Mouse (Mus musculus): ENCODE data around the gene Rasgrf1.

The Rasgrf1 gene

DNA sequence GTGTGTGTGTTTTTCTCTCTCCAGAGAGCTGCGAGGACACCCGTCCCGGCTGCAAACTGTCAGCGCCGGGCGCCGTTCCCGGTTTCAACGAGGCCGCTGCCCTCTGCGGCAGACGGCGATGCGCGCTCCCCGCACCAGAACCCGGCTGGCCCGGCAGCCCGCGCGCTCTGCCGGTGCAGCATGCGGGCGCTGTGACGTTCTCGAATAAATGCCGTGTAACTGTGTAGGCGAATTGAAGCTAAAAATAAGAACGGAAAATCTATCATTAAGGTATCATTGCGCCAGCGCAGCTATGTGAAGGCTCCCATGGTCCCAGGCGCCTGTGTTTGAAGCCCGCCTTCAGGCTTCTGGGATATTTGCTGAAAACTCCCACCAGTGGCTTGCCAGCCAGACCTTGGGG lies 1.1 kb upstream of the Rasgrf1 start:
- no peak for DNase-seq

DNA sequence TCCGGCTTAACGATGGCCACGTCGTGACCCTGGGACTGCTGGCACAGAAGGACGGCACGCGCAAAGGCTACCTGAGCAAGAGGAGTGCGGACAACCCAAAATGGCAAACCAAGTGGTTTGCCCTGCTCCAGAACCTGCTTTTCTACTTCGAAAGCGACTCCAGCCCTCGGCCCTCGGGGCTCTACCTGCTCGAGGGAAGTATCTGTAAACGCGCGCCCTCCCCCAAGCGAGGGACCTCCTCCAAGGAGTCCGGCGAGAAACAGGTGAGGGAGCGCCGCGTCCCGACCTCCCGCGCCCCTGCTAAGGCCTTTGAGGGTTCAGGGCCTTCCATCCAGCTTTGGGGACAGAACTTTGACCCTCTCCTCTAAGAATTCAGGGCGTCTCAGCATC lies 298 bp downstream of the Rasgrf1 start:
- no peak for DNase-seq

DNA sequence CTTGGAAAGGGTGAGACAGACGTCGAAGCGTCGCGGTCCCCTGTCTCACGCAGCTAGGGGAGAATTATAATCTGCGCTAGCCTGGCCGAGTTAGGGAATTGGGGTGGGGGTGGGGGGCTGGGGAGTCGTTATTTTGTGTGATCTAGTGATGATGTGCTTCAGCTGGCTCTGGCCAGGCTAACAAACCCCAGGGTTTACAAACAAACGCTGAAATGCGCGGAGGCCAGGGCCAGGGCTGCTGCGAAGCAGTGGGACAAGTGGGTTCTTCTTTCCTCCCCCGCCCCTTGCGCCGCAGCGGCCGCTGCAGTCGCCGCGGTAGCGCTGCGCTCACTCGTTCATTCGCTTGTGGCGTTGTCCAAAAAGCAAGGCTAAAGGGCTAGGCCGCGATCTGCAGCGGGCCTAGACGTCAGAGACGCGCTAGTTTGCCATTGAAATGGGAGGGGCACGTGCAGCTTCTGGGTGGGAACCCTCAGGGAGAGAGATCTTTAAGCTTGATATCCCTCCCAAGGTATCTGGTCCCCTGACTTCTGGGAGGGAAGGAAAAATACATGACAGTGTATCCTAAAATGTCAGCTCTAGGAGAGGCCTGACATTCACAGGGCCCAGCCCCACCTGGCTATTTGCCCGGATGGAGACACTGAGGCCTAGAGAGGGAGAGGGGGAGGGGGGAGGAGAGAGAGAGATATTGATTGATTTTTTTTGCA lies 1.2 kb downstream of the Rasgrf1 start:
- no peak for DNase-seq

DNA sequence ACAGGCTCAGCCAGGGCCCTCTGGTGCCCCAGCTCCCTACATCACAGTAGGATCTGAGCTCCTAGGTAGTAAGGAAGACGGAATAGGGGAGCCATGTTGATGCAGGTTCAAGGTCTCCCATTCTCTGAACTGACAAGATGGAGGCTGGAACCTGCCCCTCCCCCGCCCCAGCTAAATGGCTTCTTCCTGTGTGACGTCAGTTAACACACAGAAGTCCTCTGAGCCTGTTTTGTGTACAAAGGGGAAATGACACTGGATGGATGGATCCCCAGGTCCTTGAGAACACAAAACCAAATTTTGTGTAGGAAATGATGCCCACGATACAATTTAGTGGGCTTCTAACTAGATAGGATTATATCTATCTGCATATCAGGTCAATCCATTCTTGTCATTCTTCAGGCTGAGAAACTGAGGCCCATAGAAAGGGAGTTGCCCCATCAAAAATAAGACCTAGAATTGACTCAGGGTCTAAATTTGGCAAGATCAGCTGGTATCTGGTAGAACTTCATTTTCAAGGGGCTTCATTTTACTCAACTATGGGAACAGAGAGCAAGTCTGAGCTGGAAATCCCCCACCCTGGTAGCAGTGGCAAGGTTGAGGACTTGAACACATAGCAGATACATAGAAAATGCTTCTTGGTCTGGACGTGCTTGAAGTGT lies 2.3 kb downstream of the Rasgrf1 start:
- no peak for DNase-seq

DNA sequence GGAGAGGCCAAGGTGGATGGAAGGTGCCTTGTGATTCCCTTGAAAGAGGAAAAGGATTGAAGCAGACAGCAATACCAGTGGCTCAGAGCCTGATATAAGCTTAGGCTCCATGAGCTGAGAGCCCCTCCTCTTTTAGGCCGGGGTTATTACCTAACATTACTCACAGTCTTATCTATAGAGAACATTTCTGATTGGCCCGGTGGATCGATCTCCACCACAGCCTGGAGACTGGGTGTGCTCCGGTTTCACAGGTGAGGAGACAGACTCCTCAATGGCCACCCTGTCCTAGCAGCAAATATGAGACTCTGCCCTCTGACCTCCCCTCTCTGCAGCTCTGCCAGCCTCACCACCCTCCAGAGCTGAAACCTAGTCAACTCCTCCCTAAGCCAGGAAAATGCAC lies 3.4 kb downstream of the Rasgrf1 start:
- no peak for DNase-seq

DNA sequence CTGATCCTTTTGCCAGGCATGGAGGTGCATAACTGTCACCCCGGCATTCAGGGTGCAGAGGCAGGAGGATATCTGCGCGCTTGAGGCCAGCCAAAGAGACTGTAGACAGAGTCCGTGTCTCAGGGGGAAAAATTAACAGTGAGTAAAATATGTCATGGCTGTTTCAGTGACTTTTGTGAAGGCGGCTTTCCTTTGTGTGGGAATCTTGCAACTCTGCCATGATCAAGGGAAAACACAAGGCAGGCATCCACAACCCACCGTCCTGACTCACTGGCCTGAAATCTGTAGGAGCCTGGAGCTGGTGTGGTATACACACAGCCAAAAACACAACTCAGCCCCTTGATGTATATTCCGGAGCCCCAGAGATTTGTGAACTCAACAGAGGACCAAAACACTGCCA lies 6.8 kb downstream of the Rasgrf1 start:
- no peak for DNase-seq

DNA sequence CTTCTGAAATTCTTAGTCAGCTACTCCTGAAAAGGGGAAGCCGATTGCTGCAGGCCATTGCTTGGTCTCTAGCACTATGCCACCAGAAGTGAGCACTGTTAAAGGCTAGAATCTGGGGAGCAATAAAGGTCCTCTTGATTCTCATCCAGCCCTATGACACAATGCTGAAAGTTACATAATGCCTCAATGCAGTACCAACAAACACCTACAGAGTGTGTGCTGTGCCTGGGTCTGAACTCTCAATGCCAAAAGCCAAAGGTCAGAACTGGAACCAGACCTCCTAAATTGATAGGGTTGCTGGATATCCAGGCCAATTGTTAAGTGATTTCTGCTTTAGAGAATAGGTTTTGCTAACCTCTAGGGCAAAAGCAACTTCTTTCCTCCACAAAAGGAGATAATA lies 7.7 kb downstream of the Rasgrf1 start:
- no peak for DNase-seq

DNA sequence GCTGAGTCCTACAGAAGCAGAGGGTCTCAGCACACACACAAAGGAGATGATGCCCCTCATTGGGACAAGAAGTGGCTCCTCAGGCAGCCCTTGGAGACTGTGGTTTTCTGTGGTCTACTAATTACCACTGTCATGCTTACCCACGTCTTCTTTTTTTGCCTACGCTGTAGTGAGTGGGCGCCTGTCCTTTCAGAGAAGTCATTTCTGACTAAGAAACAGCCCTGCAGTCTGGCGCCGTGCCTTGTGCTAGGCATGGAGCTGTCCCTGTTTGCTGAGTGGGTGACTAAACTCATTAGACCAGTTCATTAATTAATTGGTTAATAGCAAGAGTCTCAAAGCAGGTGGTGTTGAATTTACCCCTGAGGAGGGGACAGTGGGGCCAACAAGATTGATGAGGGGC lies 9.1 kb downstream of the Rasgrf1 start:
- no peak for DNase-seq

DNA sequence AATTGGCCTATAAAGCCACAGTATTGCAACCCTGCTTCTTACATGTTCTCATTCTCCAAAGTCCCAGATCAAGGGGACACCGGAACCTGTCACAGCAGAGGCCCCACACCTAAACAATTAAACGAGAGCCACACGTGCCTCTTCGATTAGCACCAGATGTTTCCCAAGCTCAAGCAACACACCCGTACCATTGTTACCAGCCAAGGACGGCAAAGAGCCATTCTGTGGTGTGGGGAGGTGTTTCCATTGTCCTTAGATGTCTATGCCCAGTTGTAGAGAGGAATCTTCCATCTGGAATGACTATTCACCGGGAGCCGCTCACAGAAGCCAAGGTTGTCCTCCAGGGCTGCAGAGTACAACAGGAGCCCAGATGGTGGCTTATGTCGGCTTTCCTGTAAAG lies 11.4 kb downstream of the Rasgrf1 start:
- DNase-seq, result no peak

DNA sequence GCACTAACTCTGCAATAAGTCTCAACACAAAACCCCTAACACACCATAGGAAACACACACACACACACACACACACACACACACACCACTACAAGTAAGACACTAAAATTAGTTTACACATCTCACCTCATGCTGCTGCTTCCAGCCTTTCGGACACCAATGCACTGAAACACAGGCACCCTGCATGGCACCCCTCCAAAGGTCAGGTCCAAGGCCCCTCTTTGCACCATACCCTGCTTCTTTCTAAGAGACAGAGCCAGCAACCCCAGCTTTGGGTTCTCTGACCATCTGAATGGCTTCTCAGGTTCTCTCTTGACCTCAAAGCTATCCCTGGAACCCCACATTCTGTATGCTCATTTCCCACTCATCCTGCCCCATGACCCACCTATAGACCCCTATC lies 13.0 kb downstream of the Rasgrf1 start:
- DNase-seq, result no peak

DNA sequence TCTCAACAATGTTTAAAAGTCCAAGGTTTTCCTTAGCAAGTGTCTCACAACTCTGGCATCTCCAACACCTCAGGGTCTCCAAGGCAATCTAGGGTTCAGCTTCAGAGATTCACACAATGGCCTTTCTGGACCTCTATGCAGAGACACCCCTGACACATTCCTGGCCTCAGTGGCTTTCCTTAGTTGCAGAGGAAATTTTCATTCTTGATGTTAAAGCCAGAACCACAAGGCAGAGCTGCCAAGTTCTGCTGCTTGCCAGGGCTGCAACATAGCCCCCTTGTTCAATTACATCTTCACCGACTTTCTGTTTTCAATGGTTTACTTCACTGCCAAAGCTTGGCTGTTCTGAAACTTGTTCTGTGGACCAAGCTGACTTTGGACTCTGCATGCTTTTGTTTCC lies 15.1 kb downstream of the Rasgrf1 start:
- no peak for DNase-seq

DNA sequence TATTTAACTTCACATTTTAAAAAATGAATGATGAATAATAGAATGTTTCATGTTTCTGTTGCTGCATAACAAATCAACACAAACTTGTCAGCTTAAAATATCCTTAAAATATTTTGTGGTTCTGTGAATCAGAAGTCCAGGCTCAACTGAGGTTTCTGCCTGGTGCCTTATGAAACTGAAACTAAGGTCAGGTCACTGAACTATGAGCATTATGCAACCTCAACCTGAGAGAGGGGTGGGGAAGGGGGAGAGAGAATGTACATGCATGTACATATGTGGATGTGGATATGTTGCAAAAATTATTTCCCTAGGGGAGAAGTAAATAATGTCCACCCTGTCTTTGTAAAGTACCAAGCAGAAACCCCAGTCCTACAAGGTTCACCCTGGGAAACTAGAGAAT lies 18.8 kb downstream of the Rasgrf1 start:
- DNase-seq, result no peak

DNA sequence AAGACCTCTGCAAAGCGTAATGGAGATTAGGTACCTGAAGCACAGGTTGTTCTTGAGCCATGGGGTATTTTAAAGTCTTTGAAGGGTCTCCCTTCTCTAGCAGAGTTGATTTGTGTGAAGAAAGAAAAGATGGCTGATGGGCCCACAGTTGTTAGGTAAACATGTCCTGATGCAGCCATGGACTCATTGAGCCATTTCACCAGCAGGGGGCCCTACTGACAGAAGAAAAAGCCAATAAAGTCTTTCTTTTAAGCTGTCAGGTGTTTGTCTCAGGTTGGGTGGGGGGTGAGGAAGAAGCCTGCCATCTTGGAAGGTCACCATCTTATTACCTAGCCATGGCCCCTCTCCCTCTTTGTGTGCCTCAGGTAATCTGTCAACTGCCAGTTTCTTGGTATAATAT lies 30.7 kb downstream of the Rasgrf1 start:
- DNase-seq, result no peak

DNA sequence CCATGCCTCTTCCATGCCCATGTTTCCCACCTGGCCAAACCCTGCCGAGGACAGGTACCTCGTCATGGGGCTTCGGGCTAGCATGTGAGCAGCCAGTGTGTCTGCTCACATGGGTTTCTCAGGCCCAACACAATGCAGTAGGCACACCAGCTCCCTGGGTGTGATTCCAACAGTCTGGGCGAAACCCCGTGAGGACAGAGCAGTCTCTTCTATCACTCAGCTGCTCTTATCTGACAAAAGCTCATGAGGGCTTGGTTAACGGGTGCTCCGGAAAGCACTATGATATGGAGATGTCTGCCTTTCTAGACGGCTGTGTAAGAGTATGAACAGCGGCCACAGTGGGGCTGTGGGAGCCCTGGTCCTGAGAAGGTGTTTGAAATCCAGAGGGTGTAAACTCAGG lies 37.1 kb downstream of the Rasgrf1 start:
- DNase-seq, result no peak

DNA sequence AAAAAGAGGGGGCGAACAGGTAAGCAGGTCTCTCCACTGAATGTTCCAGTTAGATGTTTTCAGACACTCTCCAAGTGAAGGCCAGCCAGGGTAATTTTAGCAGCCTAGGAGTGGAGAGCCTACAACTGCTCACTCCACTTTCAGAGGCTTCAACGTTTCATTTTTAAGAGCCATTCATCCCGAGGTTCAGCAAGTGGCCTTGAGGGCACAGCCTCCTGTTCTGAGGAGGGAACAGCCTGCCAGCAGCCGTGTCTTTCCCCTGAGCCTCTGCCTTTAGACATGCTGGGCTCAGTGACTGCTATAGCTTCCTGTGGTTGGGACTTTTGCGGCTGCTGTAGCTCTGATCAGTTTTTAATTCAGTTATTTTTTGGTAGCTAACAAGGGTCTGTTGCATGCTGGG lies 38.9 kb downstream of the Rasgrf1 start:
- DNase-seq, result no peak

DNA sequence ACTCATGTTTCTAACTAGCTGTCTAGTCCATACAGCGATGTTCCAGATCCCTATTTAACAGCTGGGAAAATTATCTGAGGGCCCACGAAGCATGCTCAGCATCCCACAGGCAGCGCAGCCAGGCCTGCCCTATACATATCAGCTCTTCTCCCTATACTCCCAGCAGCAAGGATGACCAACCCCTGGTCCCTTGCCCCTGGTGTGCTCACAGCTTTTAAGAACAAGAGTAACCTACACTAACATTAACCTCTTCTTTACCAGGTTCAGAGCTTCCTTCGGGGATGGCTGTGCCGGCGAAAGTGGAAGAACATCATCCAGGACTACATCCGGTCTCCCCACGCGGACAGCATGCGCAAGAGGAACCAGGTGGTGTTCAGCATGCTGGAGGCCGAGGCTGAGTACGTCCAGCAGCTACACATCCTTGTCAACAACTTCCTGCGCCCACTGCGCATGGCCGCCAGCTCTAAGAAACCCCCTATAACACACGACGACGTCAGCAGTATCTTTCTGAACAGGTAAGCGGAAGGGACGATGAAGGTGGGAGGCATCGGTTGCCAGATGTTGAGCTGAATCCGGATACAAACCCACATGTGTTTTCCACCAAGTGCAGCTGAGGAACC lies 44.0 kb downstream of the Rasgrf1 start:
- no peak for DNase-seq

DNA sequence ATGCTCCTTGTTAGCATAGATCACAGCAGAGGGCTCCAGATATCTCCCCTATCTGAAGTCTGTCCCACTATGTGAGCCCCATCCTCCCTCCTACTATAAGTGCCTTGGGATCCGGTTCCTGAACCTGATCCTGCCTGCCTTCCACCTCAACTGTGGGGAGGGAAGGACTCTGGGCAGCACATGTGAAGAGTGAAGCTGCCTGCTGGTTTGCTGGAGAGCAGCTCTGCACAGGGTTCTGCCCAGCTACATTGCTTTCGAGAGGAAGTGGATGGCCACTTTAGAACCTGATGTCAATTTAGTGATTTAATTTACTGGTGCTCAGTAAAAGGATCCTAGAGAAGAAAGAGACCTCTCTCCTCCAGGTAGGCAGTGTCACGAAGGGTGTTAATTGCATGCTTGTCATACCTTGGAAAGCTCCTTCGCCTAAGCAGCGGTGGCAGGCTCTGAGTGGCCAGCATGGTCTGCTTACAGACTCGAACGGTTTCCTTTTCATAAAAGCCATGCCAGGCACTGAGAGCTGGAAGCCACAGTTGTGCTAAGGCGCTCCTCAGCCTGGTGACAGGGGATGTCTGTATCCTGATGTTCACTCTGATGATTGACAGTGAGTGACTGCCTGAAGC lies 45.3 kb downstream of the Rasgrf1 start:
- no peak for DNase-seq

DNA sequence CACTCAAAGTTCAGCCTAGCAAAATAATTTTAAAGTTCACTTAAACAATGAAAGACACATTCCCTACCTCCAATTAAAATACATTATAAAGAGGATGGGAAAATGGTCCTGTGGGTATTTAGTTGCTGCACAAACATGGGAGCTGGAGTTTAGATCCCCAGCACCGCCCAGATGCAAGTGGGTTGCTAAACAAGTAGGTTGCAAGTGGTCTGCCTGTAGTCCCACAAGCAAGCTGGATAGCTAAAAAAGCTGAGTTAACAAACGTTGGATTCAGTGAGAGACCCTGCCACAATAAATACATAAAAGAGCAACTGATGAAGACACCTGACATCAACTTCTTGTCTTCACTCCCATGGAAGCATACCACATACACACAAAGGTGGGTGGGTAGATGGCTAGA lies 49.3 kb downstream of the Rasgrf1 start:
- DNase-seq, result no peak

DNA sequence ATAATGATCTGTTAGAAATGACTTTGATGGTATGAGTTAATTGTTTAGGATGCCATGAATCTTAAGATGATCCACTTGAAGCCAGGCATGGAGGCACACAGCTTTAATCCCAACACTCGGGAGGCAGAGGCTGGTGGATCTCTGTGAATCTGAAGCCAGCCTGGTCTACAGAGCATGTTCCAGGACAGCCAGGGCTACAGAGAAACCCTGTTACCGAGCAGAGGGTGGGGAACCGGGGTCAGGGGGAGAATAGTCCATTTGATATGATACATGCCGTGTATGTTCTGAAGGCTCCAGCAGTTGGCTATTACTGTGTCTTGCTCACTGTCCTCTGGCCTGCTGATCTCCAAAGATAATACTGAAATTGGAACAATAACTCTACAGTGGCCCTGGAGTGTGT lies 54.4 kb downstream of the Rasgrf1 start:
- no peak for DNase-seq

DNA sequence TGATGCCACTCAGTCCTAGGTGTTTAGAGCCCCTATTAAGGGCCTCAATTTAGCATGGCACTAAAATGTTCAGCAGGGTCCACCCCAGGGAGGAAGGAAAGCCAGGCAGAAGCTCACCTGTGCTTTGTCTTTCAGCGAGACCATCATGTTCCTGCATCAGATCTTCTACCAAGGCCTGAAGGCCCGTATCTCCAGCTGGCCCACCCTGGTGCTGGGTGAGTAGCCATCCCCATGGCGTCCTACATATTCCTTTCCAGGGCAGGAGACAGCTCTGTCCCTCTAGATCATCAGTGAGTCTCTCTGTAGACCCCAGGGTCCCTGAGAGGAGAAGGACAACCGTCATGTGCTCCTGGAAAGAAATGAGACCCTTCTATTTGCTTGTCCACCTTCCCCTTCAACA lies 58.0 kb downstream of the Rasgrf1 start:
- DNase-seq, result no peak

DNA sequence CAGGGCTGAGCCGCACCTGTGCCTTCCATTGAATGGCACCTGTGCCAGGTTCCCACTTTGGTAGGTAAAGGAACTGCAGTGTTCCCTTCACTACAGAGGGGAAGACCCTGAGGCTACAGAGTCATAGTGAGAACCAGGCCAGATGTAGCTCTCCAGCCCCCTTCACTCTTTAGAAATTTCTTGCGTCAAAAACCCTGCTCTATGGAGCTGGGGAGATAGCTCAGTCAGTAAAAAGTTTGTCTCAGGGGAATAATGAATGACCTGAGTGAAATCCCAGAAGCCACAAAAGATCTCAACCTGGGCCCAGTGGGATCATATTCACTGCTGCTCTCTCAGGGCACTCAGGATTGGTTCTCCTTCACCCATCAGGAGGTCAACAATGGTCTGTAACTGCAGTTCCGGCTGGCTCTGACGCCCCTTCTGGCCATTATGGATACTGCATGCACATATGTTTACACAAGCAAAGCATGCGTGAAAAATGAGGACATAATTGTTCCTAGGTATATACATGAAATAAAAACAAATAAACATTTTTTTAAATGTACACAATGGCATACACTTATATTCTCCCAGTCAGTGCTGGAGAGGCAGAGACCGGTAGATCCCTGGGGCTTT lies 59.2 kb downstream of the Rasgrf1 start:
- DNase-seq, result no peak

DNA sequence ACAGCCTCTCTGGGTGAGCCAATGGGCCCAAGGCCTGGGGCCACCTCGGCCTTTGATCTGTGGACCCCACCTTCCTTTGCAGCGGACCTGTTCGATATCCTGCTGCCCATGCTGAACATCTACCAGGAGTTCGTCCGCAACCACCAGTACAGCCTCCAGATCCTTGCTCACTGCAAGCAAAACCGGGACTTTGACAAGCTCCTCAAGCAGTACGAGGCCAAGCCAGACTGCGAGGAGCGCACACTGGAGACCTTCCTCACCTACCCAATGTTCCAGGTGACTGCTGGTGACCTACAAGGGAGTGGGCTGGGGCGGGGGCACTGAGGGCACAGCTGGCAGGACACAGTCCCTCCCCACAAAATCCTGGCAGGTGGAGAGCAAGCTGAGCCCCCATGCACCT lies 60.6 kb downstream of the Rasgrf1 start:
- DNase-seq, result no peak

DNA sequence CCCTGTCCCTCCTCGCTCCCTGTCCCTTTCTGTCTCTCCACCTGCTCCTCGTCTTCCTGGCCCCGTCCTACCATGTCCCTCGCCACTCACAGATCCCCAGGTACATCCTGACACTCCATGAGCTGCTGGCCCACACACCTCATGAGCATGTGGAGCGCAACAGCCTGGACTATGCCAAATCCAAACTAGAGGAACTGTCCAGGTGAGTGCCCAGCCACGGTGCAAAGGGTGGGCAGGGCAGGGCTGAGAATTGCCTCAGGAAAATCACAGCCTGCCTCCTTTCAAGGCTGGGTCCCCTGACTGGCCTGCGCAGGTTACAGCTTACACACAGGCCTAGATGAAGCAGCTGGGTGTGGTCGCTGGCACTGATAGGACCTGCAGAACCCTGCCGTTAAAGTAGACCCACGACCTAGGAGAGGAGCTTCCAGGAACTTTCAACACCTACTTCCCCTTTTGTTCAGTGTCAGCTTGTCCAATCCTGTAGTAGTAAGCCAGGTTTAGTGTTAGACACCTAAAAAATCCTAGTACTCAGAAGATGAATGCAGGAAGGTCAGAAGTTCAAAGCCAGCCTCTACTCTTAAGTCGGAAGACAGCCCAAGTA lies 61.3 kb downstream of the Rasgrf1 start:
- no peak for DNase-seq

All from thymus, postnatal 36 days (tissue).